ENCODE assay signal across 9 mouse cellular contexts in the genomic region with DNA sequence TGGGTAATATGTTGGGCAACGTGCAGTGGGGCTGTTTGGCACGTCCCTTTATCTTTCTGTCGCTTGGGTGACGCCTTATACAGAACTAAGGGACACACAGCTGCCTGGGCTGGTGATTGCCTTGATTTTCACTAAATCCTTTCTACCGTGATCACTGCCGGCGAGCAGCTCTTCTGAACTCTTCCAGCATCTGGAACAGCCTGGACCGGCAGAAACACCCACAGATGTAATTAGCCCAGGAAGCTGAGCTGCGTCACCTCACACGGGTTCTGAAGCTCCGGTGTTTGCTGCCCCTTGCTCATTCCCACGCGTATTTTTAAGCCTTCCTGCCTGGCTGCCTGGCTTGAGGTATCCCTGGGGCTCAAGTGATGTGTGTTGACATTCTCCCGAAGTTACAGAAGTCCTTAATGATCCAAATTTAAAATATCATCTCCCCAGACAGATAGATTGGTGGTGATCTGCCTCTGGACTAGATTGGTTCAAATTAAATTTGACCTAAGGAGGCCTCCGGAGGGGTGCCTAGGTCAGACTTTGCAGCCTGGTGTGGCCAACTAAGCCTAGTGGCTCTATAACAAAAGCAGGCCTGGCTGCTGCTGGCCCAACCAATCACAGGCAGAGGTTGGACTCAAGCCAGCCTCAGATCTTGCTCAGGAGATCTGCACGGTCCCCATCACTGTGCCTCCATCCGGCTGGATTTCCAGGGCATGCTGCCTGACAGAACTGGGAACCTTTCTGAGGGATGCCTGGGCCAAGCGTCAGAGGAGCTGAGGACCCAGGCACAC. TPM values are rescaled to one million over a fixed set of nuclear protein-coding genes. Genes with fewer than 3 reads are reported as not detected.
A peak's percentile ranks its signal among the peaks of the same experiment; 100 is the strongest.
DNase-seq lines count a peak whose midpoint lies in the region; ATAC-seq lines count a peak whose summit lies in the region.
"Had no signal": no experiment of that assay in that cellular context is flagged by ENCODE, and none has a peak within 500 bp of the region (broad histone marks: within the 10 kb centered on the region; RNA-seq: fewer than 3 reads in every experiment).

No protein-coding gene starts in this region.

- H3K27ac ChIP-seq in heart, embryonic 13.5 days (replicated peaks) = no peak overlapping the region
- H3K27ac ChIP-seq in brown adipose tissue, adult 24 weeks (replicated peaks; ENCODE audit: low read depth, low read length) = peak overlapping the region; percentile 75
- H3K27ac ChIP-seq in limb, embryonic 11.5 days (replicated peaks; ENCODE audit: low read depth, low read length) = no peak overlapping the region

- WGBS in heart, embryonic 13.5 days = 65% methylated on average over 18 of the region's 18 CpGs
- 47% methylated on average over 18 of the region's 18 CpGs for WGBS in limb, embryonic 11.5 days

- no peak overlapping the region for H3K4me2 ChIP-seq in heart, embryonic 13.5 days
- no peak overlapping the region for H3K4me2 ChIP-seq in limb, embryonic 11.5 days (ENCODE audit: low read depth, severe bottlenecking)

- DNase-seq in heart, adult 9 months (ENCODE audit: low spot score in 2 of 2) = no peak
- DNase-seq in ES-CJ7 (ENCODE audit: low read depth, low spot score) = peak; percentile 20
- no peak for DNase-seq in limb, embryonic 11.5 days (ENCODE audit: low spot score)
- no peak for DNase-seq in urinary bladder, adult 2 months (ENCODE audit: low spot score)
- DNase-seq: cerebellum, adult 18-20 months had no signal

- H3K4me3 ChIP-seq in heart, embryonic 13.5 days = no peak overlapping the region
- H3K4me3 ChIP-seq in brown adipose tissue, adult 24 weeks (ENCODE audit: insufficient read depth, low read depth, low read length) = no peak overlapping the region
- no peak overlapping the region for H3K4me3 ChIP-seq in limb, embryonic 11.5 days (ENCODE audit: low read depth, low read length)

- peaks cover 34% of the 10 kb centered on the region for H3K4me1 ChIP-seq in heart, embryonic 13.5 days
- peaks cover 9% of the 10 kb centered on the region for H3K4me1 ChIP-seq in brown adipose tissue, adult 24 weeks (ENCODE audit: control insufficient read depth, insufficient read depth, insufficient read length, low read length)
- H3K4me1 ChIP-seq in limb, embryonic 11.5 days (ENCODE audit: control insufficient read depth, insufficient read depth, low read length) = peaks cover 20% of the 10 kb centered on the region

- H3K36me3 ChIP-seq in heart, embryonic 13.5 days = no peaks in the 10 kb centered on the region
- no peaks in the 10 kb centered on the region for H3K36me3 ChIP-seq in limb, embryonic 11.5 days (ENCODE audit: control insufficient read depth, insufficient read depth, low read length)

- H3K9me3 ChIP-seq in heart, embryonic 13.5 days = no peaks in the 10 kb centered on the region
- H3K9me3 ChIP-seq in limb, embryonic 11.5 days (ENCODE audit: control insufficient read depth, low read length) = no peaks in the 10 kb centered on the region; the same call in 1 of the 2 replicates

- H3K9ac ChIP-seq in heart, embryonic 13.5 days = 0 out of 2 replicates have a peak overlapping the region, but pooled peaks have one; percentile 12
- 0 out of 2 replicates have a peak overlapping the region, but pooled peaks have one; percentile 8 for H3K9ac ChIP-seq in limb, embryonic 11.5 days (ENCODE audit: low read length)

- no peaks in the 10 kb centered on the region for H3K27me3 ChIP-seq in heart, embryonic 13.5 days (replicated peaks)
- H3K27me3 ChIP-seq in limb, embryonic 11.5 days (ENCODE audit: control insufficient read depth, insufficient read depth, low read length) = no peaks in the 10 kb centered on the region

- no peak for ATAC-seq in heart, embryonic 13.5 days (ENCODE audit: extremely low read depth, insufficient number of reproducible peaks, low FRiP score, low TSS enrichment)
- ATAC-seq in limb, embryonic 11.5 days (ENCODE audit: insufficient number of reproducible peaks, low FRiP score, low TSS enrichment, low read depth) = no peak
- ATAC-seq in activated CD4-positive, CD25-positive, alpha-beta regulatory T cell, adult 4 months = no peak
- ATAC-seq in megakaryocyte progenitor cell, adult 5-6 weeks (replicated peaks; ENCODE audit: poor library complexity) = no peak

RNA-seq across cellular contexts. Expression of a gene that starts 57.5 kb away (rescaled TPM):
- polyA plus RNA-seq in heart, embryonic 13.5 days (2015; fragmentation: Nextera tagmentation; extraction: Ambion mirVana) = 17.2 and 17.6 TPM in 2 replicates
- polyA plus RNA-seq in brown adipose tissue, adult 24 weeks (2012; ENCODE audit: insufficient read depth, insufficient read length, missing spikeins) = 9.6 and 39.2 TPM in 2 replicates
- 12.2 and 12.6 TPM in 2 replicates for polyA plus RNA-seq in limb, embryonic 11.5 days (2014; fragmentation: Nextera tagmentation; extraction: Ambion mirVana)
- polyA plus RNA-seq in activated CD4-positive, CD25-positive, alpha-beta regulatory T cell, adult 4 months (2017; shearing (Covaris generic)) = 1 to 10 TPM; 3.2 to 4.1 TPM
- total RNA-seq in megakaryocyte progenitor cell, adult 5-6 weeks (2015) = 10.9 and 13.8 TPM in 2 replicates
- total RNA-seq in megakaryocyte progenitor cell, adult 5-6 weeks (2017) = 11.5 and 15.1 TPM in 2 replicates
- polyA plus RNA-seq in urinary bladder, adult 2 months (2012; rRNA removed) = 32.3 and 34.9 TPM in 2 replicates
